Mouse (Mus musculus) cerebellum, postnatal 36 days (tissue): Measurements from ENCODE around the gene Tbxas1.

Source experiments
- DNase-seq, 2 experiments: peaks; one replicate each; pipeline ENCODE4 v3.0.0; 2021 to 2022; ENCODE audit warnings: mixed read lengths in 2 of 2

Gene Tbxas1

DNA sequence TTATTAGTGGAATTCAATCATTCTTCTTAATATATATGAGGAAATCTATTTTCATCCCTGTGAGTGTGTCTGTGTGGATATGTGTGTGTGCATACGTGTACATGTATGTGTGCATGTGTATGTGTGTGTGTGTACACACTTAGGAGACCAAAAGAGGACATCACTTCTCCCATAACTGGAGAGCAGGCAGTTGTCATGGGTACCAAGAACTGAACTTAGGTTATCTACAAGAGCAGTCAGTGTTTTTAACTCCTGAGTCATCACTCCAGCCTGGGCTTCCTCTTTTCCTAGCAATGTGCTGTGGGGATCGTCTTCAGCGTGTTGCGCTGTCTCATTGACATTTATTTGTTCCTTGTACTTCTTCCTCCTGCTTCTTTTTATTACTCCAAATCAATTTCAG is 24.9 kb downstream of the Tbxas1 start:
- no peak for DNase-seq

DNA sequence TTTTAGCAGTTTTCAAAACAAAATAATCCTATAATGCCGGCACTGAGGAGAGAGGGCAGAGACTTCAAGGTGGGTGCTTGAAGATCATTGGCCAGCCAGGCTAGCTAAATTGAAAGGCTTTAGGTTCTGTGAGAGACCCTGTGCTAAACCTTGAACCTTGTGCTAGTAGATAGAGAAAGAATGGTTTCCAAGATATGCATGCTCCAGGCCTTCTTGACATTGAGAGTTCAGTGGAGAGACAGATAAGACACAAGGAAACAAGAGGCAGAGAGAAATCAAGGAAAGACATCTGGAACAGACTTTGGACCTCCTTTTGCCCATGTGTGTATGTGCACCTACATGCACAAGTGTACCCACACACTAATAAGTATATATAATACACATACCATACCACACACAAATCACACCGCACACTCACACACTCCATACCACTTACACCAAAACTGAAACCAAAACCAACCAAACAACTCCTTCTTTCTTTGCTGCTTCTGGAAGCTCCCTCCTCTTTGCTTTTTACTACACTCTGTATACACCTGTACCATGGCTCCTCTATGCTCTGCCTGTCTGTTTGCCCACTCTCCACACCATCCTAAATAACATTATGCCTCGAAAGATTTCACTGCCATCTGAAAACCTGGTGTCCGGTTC is 25.4 kb downstream of the Tbxas1 start:
- DNase-seq, result no peak

DNA sequence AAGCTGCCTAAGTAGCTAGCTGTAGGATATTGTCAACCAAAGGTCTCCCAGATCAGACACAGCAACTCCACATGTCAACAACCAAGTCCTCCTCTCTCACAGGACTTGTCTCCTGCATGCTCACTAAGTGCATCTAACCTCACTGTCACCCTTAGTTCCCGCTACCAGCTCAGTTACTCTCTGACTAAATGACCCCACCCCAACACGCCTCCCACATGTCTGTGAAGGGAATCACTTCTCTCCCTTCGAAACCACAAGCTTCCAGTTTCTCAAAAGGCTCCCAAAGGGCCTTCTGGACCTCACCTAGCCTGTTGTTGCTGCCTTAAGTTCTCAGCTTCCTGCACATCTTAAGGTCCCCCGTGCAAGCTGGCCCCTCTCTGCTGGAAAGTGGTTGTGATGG is 25.9 kb downstream of the Tbxas1 start:
- no peak for DNase-seq

DNA sequence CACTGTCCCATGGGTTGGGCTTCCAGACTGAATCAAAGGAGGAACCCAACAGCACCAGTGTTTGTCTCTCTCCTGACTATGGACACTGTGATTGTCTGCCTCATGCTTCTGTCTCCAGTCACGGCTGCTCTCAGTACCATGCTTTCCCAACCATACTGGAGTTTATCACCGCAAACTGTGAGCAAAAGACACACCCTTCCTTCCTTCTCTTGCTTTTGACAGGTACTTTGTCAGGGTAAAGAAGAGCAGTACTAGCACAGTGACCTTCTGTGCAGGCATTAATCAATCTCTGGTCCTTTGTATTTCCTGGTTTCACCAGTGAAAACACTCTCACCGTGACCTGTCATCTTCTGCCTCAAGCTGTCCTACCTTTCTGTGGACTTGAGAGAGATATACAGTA is 26.4 kb downstream of the Tbxas1 start:
- no peak for DNase-seq

DNA sequence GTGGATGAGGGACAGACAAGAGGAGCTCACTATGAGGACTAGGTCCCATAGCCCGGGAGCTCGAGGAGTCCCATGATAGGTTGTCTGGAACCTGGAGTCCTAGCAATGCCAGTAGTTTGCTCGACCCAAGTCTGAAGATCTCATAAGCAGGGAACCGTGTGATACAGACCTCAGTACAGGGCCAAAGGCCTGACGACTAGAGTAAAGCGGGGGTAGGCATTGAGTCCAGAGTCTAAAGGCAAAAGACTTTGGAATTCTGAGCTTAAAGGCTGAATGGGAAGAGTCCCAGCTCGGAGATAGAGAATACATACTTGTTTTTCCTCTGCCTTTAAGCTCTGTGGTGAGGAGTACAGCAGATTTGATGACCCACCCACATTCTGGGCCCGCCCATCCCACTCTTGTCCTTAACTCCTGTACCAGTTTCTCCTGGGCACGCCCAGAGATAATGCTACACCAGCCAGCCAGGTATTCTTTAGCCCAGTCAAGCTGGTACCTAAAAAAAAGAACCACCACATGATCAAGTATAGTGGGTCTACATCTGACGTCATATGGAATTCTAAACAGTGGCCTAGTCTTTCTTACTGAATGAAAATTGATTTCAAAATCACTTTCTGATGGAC is 27.7 kb downstream of the Tbxas1 start:
- DNase-seq, result no peak

DNA sequence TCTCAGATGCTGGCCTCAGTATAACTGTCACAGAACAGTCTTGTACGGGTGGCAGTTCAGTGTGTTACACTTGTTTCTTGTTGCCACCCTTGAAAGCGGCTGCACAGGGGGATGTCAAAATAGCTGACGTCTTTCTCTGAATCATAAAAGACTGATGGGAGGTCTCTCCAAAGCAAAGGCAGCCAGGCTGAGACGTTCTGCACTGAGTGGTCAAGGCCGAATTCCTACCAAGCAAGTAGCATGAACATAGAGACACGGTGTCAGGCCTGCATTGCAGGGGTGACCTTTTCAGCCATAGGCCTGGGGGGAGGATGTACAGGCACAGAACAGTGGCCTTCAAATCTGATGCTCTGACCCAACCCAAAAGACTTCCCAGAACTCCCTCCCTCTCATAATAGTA is 30.8 kb downstream of the Tbxas1 start:
- no peak for DNase-seq

DNA sequence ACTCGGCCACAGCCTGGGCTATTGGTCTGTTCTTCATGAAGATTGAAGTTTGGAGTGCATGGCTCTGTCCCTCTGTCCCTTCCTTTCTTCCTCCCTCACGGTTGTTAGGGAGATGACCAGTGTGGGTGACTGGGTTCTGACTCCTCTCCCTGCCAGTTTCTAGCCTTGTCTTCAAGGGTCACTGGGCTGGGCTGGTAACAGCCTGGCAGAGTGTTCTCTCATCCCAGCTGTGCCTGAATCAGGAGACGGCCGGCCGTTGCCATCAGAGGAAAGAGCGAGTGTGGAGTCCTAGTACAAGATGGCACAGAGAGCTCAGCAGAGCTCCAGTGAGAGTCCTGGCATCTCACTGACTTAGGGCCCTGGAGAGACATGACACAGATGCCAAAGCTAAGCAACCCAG is 33.2 kb downstream of the Tbxas1 start:
- no peak for DNase-seq

DNA sequence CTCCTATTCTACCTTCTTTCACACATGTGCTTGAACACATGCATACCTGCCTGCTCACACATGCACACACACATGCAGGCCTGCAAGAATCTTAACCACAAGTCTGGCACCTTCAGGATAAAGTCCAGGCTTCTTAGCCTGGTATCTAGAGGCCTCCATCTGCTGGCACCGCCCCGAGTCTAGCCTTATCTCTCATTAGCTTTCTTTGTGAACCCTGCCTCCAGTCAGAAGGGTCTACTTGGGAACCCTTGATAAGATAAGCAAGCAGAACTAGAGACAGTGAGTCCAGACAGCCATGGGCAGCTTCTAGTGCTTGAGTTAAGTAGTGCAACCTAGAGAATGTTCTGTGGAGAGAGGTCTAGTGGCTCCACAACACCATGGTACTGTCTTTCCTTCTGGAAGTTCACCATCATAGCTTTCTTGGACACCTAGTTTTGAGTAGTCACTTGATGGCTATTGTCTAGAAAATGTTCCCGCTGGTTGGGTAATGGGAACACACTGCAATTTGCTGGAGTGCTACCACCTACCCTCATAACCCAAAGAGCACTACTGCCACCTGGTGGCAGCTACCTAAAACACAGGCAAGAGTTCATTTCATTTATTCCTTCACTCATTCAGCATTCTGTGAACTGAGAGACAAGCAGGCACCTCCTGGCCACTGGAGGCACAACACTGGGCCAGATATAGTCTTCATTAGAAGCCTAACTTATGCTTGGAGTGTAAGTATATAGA is 35.8 kb downstream of the Tbxas1 start:
- DNase-seq, result peak; percentile 68

DNA sequence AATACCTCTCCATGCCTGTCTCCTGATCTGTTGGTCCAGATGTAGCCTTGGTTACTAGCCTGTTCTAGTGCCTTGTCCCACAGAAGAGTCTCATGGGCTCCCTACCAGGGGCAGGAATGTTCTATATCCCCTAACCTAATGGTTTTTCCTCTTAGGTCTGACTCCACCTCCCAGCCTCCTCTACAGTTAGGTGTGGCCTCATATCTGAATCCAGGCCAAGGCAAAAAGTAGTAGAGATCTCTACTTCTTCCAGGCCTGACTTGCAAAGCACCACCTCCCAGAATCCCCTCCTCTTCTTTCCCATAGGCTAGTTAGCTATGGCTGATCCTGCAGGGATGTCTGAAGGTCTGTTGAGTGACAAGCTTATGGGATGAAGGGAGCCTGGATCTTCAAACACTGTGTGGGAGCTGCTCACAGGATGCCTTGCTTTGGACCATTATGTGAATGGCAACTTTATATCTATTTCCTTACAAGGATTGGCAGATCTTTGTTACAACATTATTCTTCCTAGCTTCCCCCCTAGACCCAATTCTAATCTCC is 37.0 kb downstream of the Tbxas1 start:
- DNase-seq, result no peak

DNA sequence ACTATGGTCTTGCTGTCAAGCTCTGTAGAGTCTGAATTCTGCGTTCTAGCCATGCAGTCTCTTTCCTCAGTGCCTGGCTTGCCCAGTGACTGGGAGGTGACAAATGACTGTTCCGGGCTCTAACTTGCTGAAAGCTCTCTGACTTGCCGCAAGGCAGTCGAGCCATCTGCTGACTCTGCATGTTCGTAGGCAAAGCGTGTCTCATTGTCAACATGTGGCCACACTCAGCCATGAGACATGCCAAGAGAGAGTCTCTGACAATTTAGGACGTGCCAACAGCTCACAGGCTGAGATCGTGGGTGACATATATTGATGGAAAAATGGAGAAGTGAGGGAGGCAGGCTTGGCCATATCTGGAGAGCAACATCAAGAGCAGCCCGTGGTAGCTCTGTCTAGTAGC is 37.6 kb downstream of the Tbxas1 start:
- DNase-seq, result no peak

DNA sequence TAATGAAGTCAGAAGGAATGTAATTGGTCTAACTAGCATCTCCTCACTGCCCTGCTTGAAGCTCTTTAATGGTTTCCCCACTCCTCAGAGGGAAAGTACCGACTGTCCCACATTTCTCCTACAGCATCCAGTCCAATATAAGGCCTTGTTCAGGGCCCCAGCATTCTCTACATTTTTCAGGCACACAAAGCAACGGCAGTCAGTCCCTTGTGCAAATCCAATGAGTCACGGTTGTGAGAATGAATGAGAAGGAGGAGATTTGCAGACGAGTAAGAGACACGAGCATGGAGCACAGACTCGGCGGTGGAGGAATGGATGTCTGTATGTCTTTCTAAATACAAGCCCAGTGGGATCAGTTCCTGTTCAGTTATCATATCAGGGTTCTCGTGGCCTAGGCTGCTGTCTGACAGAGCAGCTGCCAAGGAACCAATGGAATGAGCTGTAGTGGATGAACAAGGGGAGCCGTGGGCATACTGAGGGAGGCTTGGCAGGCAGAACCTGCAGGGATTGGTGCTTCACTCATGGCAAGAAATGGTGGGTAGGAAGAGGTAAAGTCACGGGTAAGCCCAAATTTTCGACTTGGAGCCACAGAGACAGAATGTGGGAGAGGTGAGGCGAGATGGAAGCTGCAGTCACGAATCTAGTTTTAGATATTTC is 38.3 kb downstream of the Tbxas1 start:
- no peak for DNase-seq

DNA sequence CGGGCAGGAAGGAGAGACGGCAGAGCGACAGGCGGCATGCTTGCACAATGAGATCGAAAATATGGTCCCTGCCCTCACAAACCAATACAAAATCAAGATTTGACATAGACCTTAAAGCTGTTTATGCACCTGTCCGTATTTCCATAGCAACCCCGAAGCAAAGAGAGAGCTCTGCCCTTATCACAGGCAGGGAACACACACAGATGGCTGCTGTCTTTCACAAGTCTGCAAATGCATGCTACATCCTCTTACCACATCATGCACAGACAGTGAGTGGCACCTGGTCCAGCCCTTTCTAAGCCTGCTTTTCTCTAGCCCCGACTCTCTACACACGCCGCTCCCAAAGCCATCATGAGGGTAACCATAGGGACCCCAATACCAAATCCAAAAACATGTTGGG is 39.0 kb downstream of the Tbxas1 start:
- DNase-seq, result no peak

DNA sequence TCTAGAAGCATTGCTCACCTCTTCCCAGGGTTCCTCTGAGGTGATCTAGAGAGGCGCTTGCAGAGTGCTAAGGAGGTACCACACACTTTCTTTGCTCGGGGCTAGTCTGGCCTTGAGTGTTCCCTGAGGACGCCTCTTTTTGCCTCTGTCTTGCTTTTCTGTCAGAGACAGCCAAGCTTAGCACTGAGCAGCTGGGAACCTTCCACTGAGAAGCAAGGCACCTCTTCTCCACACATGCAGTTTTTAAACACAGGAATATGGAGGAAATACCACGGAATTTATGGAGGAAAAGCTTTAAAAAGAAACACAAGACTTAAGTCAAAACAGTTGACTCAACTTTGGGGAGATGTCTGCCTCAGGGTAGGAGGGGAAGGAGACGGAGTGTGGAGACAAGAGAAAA is 40.6 kb downstream of the Tbxas1 start:
- no peak for DNase-seq

DNA sequence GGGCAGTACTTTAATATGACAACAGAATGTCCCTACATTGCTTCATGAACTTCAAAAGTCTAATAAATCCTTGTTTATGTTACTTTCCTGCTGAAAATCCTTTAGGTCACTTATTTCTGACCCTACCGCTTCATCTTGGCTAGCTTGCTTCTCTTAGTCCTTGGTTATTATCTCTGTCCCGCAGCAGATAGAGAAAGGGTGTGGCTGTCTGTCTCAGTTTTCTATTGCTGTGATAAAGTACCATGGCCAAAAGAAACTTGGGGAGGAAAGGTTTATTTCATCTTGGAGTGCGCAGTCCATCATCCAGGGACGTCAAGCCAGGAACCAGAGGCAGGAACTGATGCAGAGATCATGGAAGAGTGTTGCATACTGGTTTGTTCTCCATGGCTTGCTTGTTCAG is 41.4 kb downstream of the Tbxas1 start:
- DNase-seq, result no peak

DNA sequence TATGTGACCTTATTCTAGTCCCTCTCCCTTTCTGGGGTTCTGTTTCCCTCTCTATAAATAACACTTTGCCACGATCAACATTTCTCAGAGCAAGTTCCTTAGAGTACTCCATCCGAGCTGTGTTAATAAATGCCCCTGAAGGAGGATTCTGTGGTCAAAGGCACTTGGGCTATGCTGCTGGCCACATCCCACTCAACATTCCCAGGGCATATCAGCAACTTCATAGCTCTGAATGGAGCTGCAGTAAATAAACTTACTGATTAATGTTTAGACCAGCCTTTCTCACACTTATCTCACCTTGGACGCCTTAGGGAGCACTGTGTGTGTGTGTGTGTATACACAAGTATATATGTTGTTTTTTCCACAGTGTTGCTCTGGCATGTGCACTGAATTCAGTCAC is 42.2 kb downstream of the Tbxas1 start:
- no peak for DNase-seq

DNA sequence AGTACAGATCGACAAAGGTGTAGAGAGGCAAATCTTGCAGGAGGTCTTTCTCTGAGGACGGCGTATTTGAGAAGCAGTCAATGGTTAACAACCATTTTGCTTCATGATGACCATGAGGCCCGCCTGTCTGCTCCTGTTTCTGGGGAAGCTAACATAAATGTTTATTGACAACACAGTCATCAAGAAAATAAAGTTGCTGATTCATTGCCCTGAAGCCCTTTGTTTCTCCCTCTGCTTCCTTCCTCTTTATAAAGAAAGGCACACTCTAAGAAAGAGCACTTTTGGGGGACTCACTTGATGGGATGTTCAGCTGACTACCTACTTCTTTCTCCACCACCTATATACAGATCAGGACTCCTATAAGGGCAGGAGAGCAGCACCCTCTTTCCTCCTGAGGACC is 43.5 kb downstream of the Tbxas1 start:
- DNase-seq, result no peak

DNA sequence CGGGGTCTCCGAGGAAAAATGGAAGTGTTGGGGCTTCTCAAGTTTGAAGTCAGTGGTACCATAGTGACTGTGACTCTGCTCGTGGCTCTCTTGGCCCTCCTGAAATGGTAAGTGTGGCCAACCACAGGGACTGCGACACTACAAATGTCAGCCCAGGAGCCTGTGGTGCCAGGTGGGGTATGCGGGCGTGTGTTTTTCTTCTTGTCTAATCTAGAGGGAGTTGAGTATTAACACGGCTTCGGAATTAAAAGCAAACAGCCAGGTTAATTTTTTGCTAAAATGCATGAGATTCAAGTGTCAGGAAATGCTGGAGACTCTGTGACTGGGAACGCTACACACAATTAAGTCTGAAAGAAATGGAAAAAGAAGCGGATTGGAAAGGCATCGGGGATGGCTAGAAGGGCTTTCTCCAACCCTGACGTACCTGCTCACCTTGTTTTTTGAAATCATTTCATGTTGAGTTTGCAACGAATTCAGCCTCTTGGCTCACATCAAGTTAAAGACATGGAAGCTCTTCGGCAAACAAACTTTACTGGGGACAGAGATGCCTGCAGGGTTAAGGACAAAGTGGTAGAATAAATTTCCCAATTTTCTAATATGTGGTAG is 44.0 kb downstream of the Tbxas1 start:
- no peak for DNase-seq

DNA sequence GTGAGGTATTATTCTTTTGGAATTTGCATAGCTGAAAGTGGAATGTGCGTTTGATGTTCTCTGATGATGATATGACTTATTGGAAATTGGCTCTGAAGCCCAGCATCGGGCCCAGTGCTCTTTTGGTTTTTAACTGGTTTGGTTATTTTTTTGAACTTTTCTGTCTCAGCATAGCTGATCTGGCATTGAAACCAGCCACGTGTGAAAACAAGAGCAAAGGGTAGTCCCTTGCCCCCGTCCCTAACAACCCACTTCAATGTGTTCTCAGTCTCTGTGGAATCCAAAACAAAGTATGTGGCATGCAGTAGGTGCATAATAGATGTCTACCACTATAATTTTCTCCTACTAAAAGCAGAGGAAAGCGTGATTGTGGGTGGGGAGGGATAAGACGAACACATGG is 44.9 kb downstream of the Tbxas1 start:
- DNase-seq, result no peak

DNA sequence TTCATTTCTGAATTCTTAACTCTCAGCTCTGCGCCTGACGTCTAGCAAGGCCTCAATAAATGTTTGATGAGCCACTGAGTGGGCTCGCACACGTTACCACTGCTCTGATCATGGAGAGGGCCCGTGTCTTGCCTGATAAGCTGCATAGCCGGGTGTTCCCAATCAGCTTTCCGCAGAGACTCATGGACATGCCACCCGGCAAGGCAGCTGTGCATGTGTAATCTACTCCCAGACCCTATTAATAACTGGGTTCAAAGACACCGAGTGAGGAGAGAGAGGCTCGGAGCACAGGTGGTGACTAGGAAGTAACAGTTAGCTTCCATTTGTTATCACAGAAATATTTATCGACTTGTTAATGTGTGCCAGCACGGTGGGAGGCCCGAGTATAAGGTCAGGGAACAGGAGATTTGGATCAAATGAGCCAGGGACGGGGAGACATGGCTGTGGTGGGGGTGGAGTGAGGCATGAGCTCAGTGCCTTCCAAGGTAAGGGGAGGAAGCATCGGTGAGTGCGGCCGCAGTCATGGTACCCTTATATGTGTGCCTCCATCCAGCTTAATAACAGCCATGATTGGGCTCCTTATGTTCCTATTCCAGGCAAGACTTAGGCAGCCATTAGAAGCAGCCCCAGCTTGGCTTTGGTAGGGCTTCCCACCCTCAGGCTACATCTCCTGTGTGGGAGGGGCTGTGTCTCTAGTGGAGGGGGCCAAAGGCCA is 46.0 kb downstream of the Tbxas1 start:
- DNase-seq, result no peak

DNA sequence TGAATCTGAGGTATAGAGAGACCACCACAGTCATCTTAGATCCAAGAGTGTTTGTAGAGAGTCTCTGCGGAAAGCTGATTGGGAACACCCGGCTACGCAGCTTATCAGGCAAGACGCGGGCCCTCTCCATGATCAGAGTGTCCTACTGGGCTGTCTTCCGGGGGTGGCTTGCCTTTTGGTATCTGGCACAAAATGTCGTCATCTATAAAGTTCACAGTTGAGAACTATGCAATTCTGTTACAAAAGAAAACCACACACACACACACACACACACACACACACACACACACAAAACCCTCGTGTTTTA is 46.6 kb downstream of the Tbxas1 start:
- DNase-seq, result no peak

DNA sequence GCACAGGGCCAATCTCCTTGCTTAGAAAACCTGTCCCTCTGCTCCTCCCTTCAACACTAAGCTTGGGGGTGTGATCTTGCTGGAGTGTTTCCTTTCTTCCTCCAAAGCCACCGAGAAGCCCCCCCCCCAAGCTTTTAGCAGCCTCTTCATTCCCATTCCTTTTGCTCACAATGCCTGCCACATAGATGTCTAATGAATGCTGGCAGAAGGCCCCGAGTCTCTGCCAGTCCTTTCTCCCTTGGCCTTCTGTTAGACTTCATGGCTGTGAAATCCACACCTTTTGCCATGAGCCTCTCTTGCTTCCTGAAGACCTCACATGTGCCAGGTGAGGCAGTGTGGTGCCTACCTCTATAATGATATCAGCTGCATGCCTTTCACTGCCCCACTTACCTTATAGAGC is 47.3 kb downstream of the Tbxas1 start:
- DNase-seq, result no peak

DNA sequence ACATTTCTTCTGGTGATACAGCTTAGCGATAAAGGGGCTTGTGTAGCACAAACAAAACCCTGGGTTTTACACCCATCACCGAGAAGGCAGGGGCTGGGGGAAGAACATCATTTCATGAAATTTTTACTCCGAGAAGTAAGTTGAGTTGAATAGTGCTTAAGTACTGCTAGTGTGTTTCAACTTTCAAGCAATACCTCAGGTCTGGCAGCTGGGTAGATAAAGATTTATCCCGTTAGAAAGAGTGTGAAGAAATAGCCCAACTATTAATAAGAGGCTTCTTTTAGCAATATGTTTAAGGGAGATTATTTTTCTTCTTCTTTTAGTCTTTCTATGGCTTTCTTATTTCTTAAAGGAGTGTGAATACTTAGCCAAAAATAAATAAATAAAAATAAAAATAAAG is 48.2 kb downstream of the Tbxas1 start:
- DNase-seq, result no peak
